Mouse (Mus musculus): Measurements from ENCODE around the gene Larp1. TPM values are rescaled to one million over a fixed set of nuclear protein-coding genes. Genes with fewer than 3 reads are reported as not detected.

Gene Larp1
- total and polyA plus RNA-seq, 3 experiments = 73.9 to 2,325 (median 201) TPM

DNA sequence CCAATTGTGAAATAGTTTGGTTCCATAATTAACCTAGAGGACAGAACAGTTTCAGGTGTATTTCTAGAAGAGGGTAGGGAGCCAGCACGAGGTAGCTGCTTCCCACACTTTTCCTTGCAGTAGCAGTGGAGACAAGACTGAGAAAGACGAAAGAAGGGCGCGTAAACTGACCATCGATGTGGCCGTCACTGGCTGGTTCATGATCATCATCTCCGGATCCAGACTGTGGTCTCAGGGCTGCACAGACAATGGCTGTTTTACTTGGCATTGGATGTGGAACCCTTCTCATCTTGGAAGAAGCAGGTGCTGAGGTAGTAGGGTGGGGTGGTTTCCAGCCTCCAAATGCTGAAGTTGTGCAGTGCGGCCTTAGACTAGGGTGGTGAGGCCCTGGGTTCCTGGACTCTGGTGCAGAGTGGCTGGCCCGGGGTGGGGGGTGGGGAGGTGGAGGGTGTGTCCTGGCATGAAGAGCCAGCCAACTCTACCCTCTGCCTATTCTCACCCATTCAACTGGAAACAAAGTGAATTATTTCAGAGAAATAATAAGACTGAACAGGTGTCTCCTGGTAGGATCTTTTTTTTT is 45.5 kb upstream of the Larp1 start (continued):
- 0 out of 2 replicates have a peak, but pooled peaks have one; percentile 16 for TF ChIP-seq MYC (IDR thresholded peaks at IDR 0.05; ENCODE audit: low read depth, low read length)

DNA sequence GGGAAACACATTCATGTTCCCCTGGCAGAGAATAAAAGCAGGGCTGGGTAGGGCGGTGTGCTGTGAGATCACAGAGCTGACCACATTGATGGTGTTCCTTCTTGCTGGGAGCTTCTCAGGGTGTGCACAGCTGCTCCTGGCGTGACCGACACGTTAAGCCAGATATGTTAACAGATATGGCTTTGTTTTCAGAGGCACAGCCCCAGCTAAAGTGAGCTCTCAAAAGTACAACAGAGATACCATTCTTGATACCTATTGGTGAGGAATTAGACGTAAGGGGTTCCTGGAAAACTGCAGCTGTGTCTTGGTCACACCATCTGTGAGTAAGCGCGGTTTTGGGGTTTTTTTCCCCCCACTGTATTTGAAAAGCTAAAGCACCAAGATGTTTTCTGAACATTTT is 42.2 kb upstream of the Larp1 start:
- peaks cover 0 to 1% of the 10 kb centered on the region in 2 experiments; a peak in 1 of 4 replicates for H3K27me3 ChIP-seq (ENCODE audit: control insufficient read depth in 1 of 2, insufficient read depth in 2 of 2, low read length in 2 of 2)
- no peak overlapping the region for H3K4me3 ChIP-seq (ENCODE audit: control insufficient read depth in 1 of 2, insufficient read depth in 1 of 2, low read depth in 2 of 2, low read length in 2 of 2)
- no peak overlapping the region for H3K9ac ChIP-seq (ENCODE audit: control insufficient read depth, low read depth, low read length, poor library complexity, severe bottlenecking)
- no peaks in the 10 kb centered on the region; a peak in 1 of 4 replicates for H3K36me3 ChIP-seq (ENCODE audit: control insufficient read depth in 1 of 2, insufficient read depth in 2 of 2, low read length in 2 of 2)
- peaks cover 2 to 7% of the 10 kb centered on the region in 2 experiments; a peak in 2 of 4 replicates for H3K4me1 ChIP-seq (ENCODE audit: control insufficient read depth in 1 of 2, insufficient read depth in 2 of 2, low read length in 2 of 2)
- H3K27ac ChIP-seq (ENCODE audit: control insufficient read depth, low read depth, low read length) = no peak overlapping the region
- no peaks in the 10 kb centered on the region; the same call in 1 of the 2 replicates for H3K79me2 ChIP-seq (ENCODE audit: control insufficient read depth, insufficient read depth, low read length, poor library complexity)
- no peaks in the 10 kb centered on the region for H3K9me3 ChIP-seq (replicated peaks; ENCODE audit: insufficient read depth, low read length)
- no peak for TF ChIP-seq UBTF (IDR thresholded peaks at IDR 0.05; ENCODE audit: borderline replicate concordance, insufficient read depth, low read depth, low read length)
- TF ChIP-seq EP300 (IDR thresholded peaks at IDR 0.05; ENCODE audit: low read depth in 1 of 2, low read length in 2 of 2) = no peak
- TF ChIP-seq BHLHE40 (IDR thresholded peaks at IDR 0.05; ENCODE audit: borderline replicate concordance, low read depth, low read length) = peak; percentile 58; the same call in 1 of the 2 replicates
- no peak for TF ChIP-seq USF1 (IDR thresholded peaks at IDR 0.05; ENCODE audit: low read depth, low read length)
- TF ChIP-seq HCFC1 (IDR thresholded peaks at IDR 0.05; ENCODE audit: low read depth, low read length) = no peak
- TF ChIP-seq POLR2AphosphoS2 (IDR thresholded peaks at IDR 0.05; ENCODE audit: low read length) = no peak
- no peak for TF ChIP-seq ZKSCAN1 (IDR thresholded peaks at IDR 0.05; ENCODE audit: low read depth, low read length)
- TF ChIP-seq MYB (IDR thresholded peaks at IDR 0.05; ENCODE audit: low read depth, low read length) = no peak
- no peak for TF ChIP-seq GATA1 (IDR thresholded peaks at IDR 0.05; ENCODE audit: low read depth, low read length)
- peak; percentile 50 for TF ChIP-seq ETS1 (IDR thresholded peaks at IDR 0.05; ENCODE audit: low read depth, low read length)
- no peak for TF ChIP-seq MXI1 (IDR thresholded peaks at IDR 0.05; ENCODE audit: low read depth, low read length)
- no peak for TF ChIP-seq TAL1 (IDR thresholded peaks at IDR 0.05; ENCODE audit: low read length)
- TF ChIP-seq SMC3 (IDR thresholded peaks at IDR 0.05; ENCODE audit: low read depth, low read length) = no peak
- DNase-seq (ENCODE audit: low read depth, low spot score) = no peak

DNA sequence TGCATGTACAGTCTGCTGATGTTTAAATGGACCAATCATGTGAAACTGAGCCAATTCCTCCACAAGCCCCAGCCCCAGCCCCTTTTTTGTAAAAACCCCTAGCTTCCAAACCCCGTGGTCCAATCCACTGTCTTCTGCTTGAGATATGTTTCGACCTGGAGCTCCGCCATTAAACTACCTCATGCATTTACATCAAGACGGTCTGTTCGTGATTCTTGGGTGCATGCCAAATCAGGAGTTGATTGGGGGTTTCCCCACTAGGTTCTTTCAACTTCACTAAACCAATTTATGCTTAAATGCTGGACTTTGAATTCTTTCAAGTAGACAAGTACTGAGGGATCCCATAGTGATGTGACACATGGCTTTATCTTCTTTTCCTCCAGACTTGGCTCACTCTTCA is 40.6 kb upstream of the Larp1 start:
- no peaks in the 10 kb centered on the region; a peak in 1 of 4 replicates for H3K36me3 ChIP-seq (ENCODE audit: control insufficient read depth in 1 of 2, insufficient read depth in 2 of 2, low read length in 2 of 2)
- TF ChIP-seq TBP (IDR thresholded peaks at IDR 0.05; ENCODE audit: low read depth, low read length) (no peak), JUND (IDR thresholded peaks at IDR 0.05; ENCODE audit: low read depth, low read length) (no peak), CHD2 (IDR thresholded peaks at IDR 0.05; ENCODE audit: low read length) (no peak), GABPA (IDR thresholded peaks at IDR 0.05; ENCODE audit: low read depth, low read length) (no peak), ZNF384 (IDR thresholded peaks at IDR 0.05; ENCODE audit: low read depth, low read length) (no peak), GATA1 (IDR thresholded peaks at IDR 0.05; ENCODE audit: low read depth, low read length) (no peak), POLR2AphosphoS2 (IDR thresholded peaks at IDR 0.05; ENCODE audit: low read length) (no peak), CTCF (IDR thresholded peaks at IDR 0.05 in 2 of 3, conservative IDR thresholded peaks at IDR 0.05 in 1 of 3; ENCODE audit: control insufficient read depth in 1 of 3, insufficient read depth in 1 of 3, low read depth in 2 of 3, low read length in 3 of 3, poor library complexity in 1 of 3, severe bottlenecking in 1 of 3) (no peak), POLR2AphosphoS5 (IDR thresholded peaks at IDR 0.05; ENCODE audit: borderline replicate concordance, low read depth, low read length) (no peak), TCF12 (IDR thresholded peaks at IDR 0.05; ENCODE audit: low read depth, low read length) (no peak), ZMIZ1 (IDR thresholded peaks at IDR 0.05; ENCODE audit: low read depth, low read length) (no peak), RCOR1 (IDR thresholded peaks at IDR 0.05; ENCODE audit: low read depth, low read length) (no peak), MAFK (IDR thresholded peaks at IDR 0.05; ENCODE audit: borderline replicate concordance, low read depth, low read length) (no peak), EP300 (IDR thresholded peaks at IDR 0.05; ENCODE audit: low read depth in 1 of 2, low read length in 2 of 2) (no peak), MYB (IDR thresholded peaks at IDR 0.05; ENCODE audit: low read depth, low read length) (no peak), USF2 (IDR thresholded peaks at IDR 0.05; ENCODE audit: borderline replicate concordance in 1 of 2, insufficient read depth in 1 of 2, low read depth in 1 of 2, low read length in 2 of 2) (no peak), ZKSCAN1 (IDR thresholded peaks at IDR 0.05; ENCODE audit: low read depth, low read length) (no peak), SIN3A (IDR thresholded peaks at IDR 0.05; ENCODE audit: low read length) (no peak), SMC3 (IDR thresholded peaks at IDR 0.05; ENCODE audit: low read depth, low read length) (no peak)
- no peak overlapping the region for H3K27ac ChIP-seq (ENCODE audit: control insufficient read depth, low read depth, low read length)
- H3K9me3 ChIP-seq (replicated peaks; ENCODE audit: insufficient read depth, low read length) = no peaks in the 10 kb centered on the region
- DNase-seq (ENCODE audit: low read depth, low spot score) = no peak
- H3K79me2 ChIP-seq (ENCODE audit: control insufficient read depth, insufficient read depth, low read length, poor library complexity) = no peaks in the 10 kb centered on the region
- no peak overlapping the region for H3K4me3 ChIP-seq (ENCODE audit: control insufficient read depth in 1 of 2, insufficient read depth in 1 of 2, low read depth in 2 of 2, low read length in 2 of 2)
- H3K9ac ChIP-seq (ENCODE audit: control insufficient read depth, low read depth, low read length, poor library complexity, severe bottlenecking) = no peak overlapping the region
- H3K27me3 ChIP-seq (ENCODE audit: control insufficient read depth in 1 of 2, insufficient read depth in 2 of 2, low read length in 2 of 2) = peaks cover 0 to 1% of the 10 kb centered on the region in 2 experiments; a peak in 1 of 4 replicates
- H3K4me1 ChIP-seq (ENCODE audit: control insufficient read depth in 1 of 2, insufficient read depth in 2 of 2, low read length in 2 of 2) = peaks cover 1 to 5% of the 10 kb centered on the region in 2 experiments; a peak in 2 of 4 replicates
